Mouse (Mus musculus): ENCODE results near the gene Pamr1. TPM values are rescaled to one million over a fixed set of nuclear protein-coding genes. Genes with fewer than 3 reads are reported as not detected.
A peak's percentile ranks its signal among the peaks of the same experiment; 100 is the strongest.

The Pamr1 gene
- polyA plus RNA-seq, 1 experiment = 5.0 TPM

- Histone ChIP-seq H3K4me1 (ENCODE audit: control insufficient read depth, insufficient read depth, low read length) (no peaks in the 10 kb centered on the region), H3K4me3 (replicated peaks; ENCODE audit: insufficient read depth, low read depth, low read length) (no peak overlapping the region), H3K27me3 (ENCODE audit: control insufficient read depth, insufficient read depth, low read length) (no peaks in the 10 kb centered on the region), H3K27ac (ENCODE audit: insufficient read depth, low read length) (no peak overlapping the region)
- 50% methylated on average over 3 of the region's 3 CpGs for WGBS
- TF ChIP-seq POLR2A (IDR thresholded peaks at IDR 0.05; ENCODE audit: borderline replicate concordance, insufficient read depth, low read length) (no peak), CTCF (IDR thresholded peaks at IDR 0.05; ENCODE audit: borderline replicate concordance, insufficient read depth, low read depth, low read length) (no peak)
- no peak for DNase-seq
Observed at GRCm38 (mm10) chr2:102635523-102636060, 85.8 kb downstream of the Pamr1 start.

- TF ChIP-seq CTCF (IDR thresholded peaks at IDR 0.05; ENCODE audit: borderline replicate concordance, insufficient read depth, low read depth, low read length) = no peak
- TF ChIP-seq POLR2A (IDR thresholded peaks at IDR 0.05; ENCODE audit: borderline replicate concordance, insufficient read depth, low read length) = no peak
- DNase-seq = no peak
- H3K27ac ChIP-seq (ENCODE audit: insufficient read depth, low read length) = no peak overlapping the region
- H3K4me1 ChIP-seq (ENCODE audit: control insufficient read depth, insufficient read depth, low read length) = no peaks in the 10 kb centered on the region
- WGBS = 58% methylated on average over 7 of the region's 7 CpGs
- no peaks in the 10 kb centered on the region for H3K27me3 ChIP-seq (ENCODE audit: control insufficient read depth, insufficient read depth, low read length)
- no peak overlapping the region for H3K4me3 ChIP-seq (replicated peaks; ENCODE audit: insufficient read depth, low read depth, low read length)
Observed at GRCm38 (mm10) chr2:102636116-102636600, 86.3 kb downstream of the Pamr1 start.

- no peak overlapping the region for H3K4me3 ChIP-seq (replicated peaks; ENCODE audit: insufficient read depth, low read depth, low read length)
- 35% methylated on average over 5 of the region's 5 CpGs for WGBS
- H3K27ac ChIP-seq (ENCODE audit: insufficient read depth, low read length) = no peak overlapping the region
- H3K4me1 ChIP-seq (ENCODE audit: control insufficient read depth, insufficient read depth, low read length) = no peaks in the 10 kb centered on the region
- H3K27me3 ChIP-seq (ENCODE audit: control insufficient read depth, insufficient read depth, low read length) = no peaks in the 10 kb centered on the region
- TF ChIP-seq POLR2A (IDR thresholded peaks at IDR 0.05; ENCODE audit: borderline replicate concordance, insufficient read depth, low read length) (no peak), CTCF (IDR thresholded peaks at IDR 0.05; ENCODE audit: borderline replicate concordance, insufficient read depth, low read depth, low read length) (no peak)
- no peak for DNase-seq
Observed at GRCm38 (mm10) chr2:102638140-102638539, 88.3 kb downstream of the Pamr1 start.

GRCm38 (mm10) chr2:102638690-102639089 lies 88.9 kb downstream of the Pamr1 start:
- Histone ChIP-seq H3K27ac (ENCODE audit: insufficient read depth, low read length) (no peak overlapping the region), H3K4me3 (replicated peaks; ENCODE audit: insufficient read depth, low read depth, low read length) (no peak overlapping the region), H3K4me1 (ENCODE audit: control insufficient read depth, insufficient read depth, low read length) (no peaks in the 10 kb centered on the region), H3K27me3 (ENCODE audit: control insufficient read depth, insufficient read depth, low read length) (no peaks in the 10 kb centered on the region)
- no peak for DNase-seq
- TF ChIP-seq CTCF (IDR thresholded peaks at IDR 0.05; ENCODE audit: borderline replicate concordance, insufficient read depth, low read depth, low read length) = no peak
- no peak for TF ChIP-seq POLR2A (IDR thresholded peaks at IDR 0.05; ENCODE audit: borderline replicate concordance, insufficient read depth, low read length)
- WGBS = 33% methylated on average over 2 of the region's 2 CpGs

- no peaks in the 10 kb centered on the region for H3K4me1 ChIP-seq (ENCODE audit: control insufficient read depth, insufficient read depth, low read length)
- H3K27ac ChIP-seq (ENCODE audit: insufficient read depth, low read length) = 0 out of 2 replicates have a peak overlapping the region, but pooled peaks have one; percentile 43
- H3K27me3 ChIP-seq (ENCODE audit: control insufficient read depth, insufficient read depth, low read length) = no peaks in the 10 kb centered on the region
- peak in 1 of 2 experiments; percentile 44 for DNase-seq
- WGBS = 74% methylated on average over 10 of the region's 10 CpGs
- no peak overlapping the region for H3K4me3 ChIP-seq (replicated peaks; ENCODE audit: insufficient read depth, low read depth, low read length)
- no peak for TF ChIP-seq CTCF (IDR thresholded peaks at IDR 0.05; ENCODE audit: borderline replicate concordance, insufficient read depth, low read depth, low read length)
Observed at GRCm38 (mm10) chr2:102648845-102649500, 99.2 kb downstream of the Pamr1 start.

GRCm38 (mm10) chr2:102650322-102650721 lies 100.5 kb downstream of the Pamr1 start:
- DNase-seq = no peak
- H3K4me1 ChIP-seq (ENCODE audit: control insufficient read depth, insufficient read depth, low read length) = no peaks in the 10 kb centered on the region
- TF ChIP-seq POLR2A (IDR thresholded peaks at IDR 0.05; ENCODE audit: borderline replicate concordance, insufficient read depth, low read length) (no peak), CTCF (IDR thresholded peaks at IDR 0.05; ENCODE audit: borderline replicate concordance, insufficient read depth, low read depth, low read length) (no peak)
- no peaks in the 10 kb centered on the region for H3K27me3 ChIP-seq (ENCODE audit: control insufficient read depth, insufficient read depth, low read length)
- 84% methylated on average over 4 of the region's 4 CpGs for WGBS
- no peak overlapping the region for H3K27ac ChIP-seq (ENCODE audit: insufficient read depth, low read length)
- H3K4me3 ChIP-seq (replicated peaks; ENCODE audit: insufficient read depth, low read depth, low read length) = no peak overlapping the region

- H3K4me3 ChIP-seq (replicated peaks; ENCODE audit: insufficient read depth, low read depth, low read length) = no peak overlapping the region
- H3K27me3 ChIP-seq (ENCODE audit: control insufficient read depth, insufficient read depth, low read length) = no peaks in the 10 kb centered on the region
- no peak overlapping the region for H3K27ac ChIP-seq (ENCODE audit: insufficient read depth, low read length)
- WGBS = 60% methylated on average over 8 of the region's 8 CpGs
- TF ChIP-seq POLR2A (IDR thresholded peaks at IDR 0.05; ENCODE audit: borderline replicate concordance, insufficient read depth, low read length) = no peak
- TF ChIP-seq CTCF (IDR thresholded peaks at IDR 0.05; ENCODE audit: borderline replicate concordance, insufficient read depth, low read depth, low read length) = no peak
- no peak for DNase-seq
- H3K4me1 ChIP-seq (ENCODE audit: control insufficient read depth, insufficient read depth, low read length) = peaks cover 3% of the 10 kb centered on the region; the same call in 1 of the 2 replicates
Observed at GRCm38 (mm10) chr2:102655966-102656725, 106.3 kb downstream of the Pamr1 start.

All from cerebellum, adult 2 months (tissue).